Mouse (Mus musculus) heart, postnatal 36 days (tissue): ENCODE measurements around the gene Hexim2. TPM values are rescaled to one million over a fixed set of nuclear protein-coding genes. Genes with fewer than 3 reads are reported as not detected.
A peak's percentile ranks its signal among the peaks of the same experiment; 100 is the strongest.

Source experiments
- DNase-seq, 2 experiments: peaks; one replicate each; pipeline ENCODE4 v3.0.0; 2021 to 2022
- intact Hi-C: fragments of 180-260 bp; cut with DNase I; formaldehyde crosslinking; loops from one replicate; pipeline ENCODE4 v1.15.1; 2025
- total RNA-seq, 2 experiments: library from RNA; stranded (reverse); gene quantifications; 2 replicates each; pipeline ENCODE4 v1.2.3; 2021

Hexim2 gene
- total RNA-seq, 2 experiments from 2014 or later, result 2.0 to 2.1 TPM

GRCm38 (mm10) chr11:103111301-103111700, 20.9 kb upstream of the Hexim2 start:
- no peak for DNase-seq
- intact Hi-C loops, result no loop called here

GRCm38 (mm10) chr11:103111881-103112551, 20.2 kb upstream of the Hexim2 start:
- intact Hi-C loops, result no loop called here
- peak; percentile 77 to 80 for DNase-seq

GRCm38 (mm10) chr11:103112552-103112912, 19.7 kb upstream of the Hexim2 start:
- DNase-seq, result no peak
- intact Hi-C loops, result no loop called here

GRCm38 (mm10) chr11:103113005-103113404, 19.2 kb upstream of the Hexim2 start:
- intact Hi-C loops, result no loop called here
- no peak for DNase-seq

- no peak for DNase-seq
- intact Hi-C loops, result no loop called here
These were observed 18.5 kb upstream of the Hexim2 start for GRCm38 (mm10) chr11:103113771-103114170.

GRCm38 (mm10) chr11:103114270-103114943, 17.8 kb upstream of the Hexim2 start:
- no peak for DNase-seq
- intact Hi-C loops, result no loop called here

- intact Hi-C loops, result no loop called here
These were observed 16.8 kb upstream of the Hexim2 start for GRCm38 (mm10) chr11:103115163-103116007.

GRCm38 (mm10) chr11:103116008-103116818, 16.0 kb upstream of the Hexim2 start, which contains the start of gene Hexim1:
Hexim1 (plus strand) TSS chr11:103116231.
- DNase-seq, result peak; percentile 99 to 100
- intact Hi-C loops, result no loop called here

More at GRCm38 (mm10) chr11:103115163-103116007, 16.8 kb upstream of the Hexim2 start:
- DNase-seq, result peak; percentile 81 to 88

GRCm38 (mm10) chr11:103116959-103117590, 15.2 kb upstream of the Hexim2 start:
- intact Hi-C loops, result loop anchor here (1.0 kb wide), 2 partner anchors 15 to 42 kb away; partner anchors contain the start of gene Hexim2
- DNase-seq, result peak; percentile 78 to 85

GRCm38 (mm10) chr11:103117591-103118009, 14.6 kb upstream of the Hexim2 start:
- intact Hi-C loops, result loop anchor here (1.0 kb wide), 2 partner anchors 15 to 42 kb away; partner anchors contain the start of gene Hexim2
- peak in 1 of 2 experiments; percentile 42 for DNase-seq

- intact Hi-C loops, result no loop called here
- DNase-seq, result no peak
These were observed 13.4 kb upstream of the Hexim2 start for GRCm38 (mm10) chr11:103118866-103119265.

GRCm38 (mm10) chr11:103119609-103120008, 12.6 kb upstream of the Hexim2 start:
- intact Hi-C loops, result no loop called here
- DNase-seq, result no peak

GRCm38 (mm10) chr11:103120315-103120714, 11.9 kb upstream of the Hexim2 start:
- intact Hi-C loops, result no loop called here
- DNase-seq, result no peak

GRCm38 (mm10) chr11:103132576-103133455, 587 bp downstream of the Hexim2 start:
- DNase-seq, result peak; percentile 99 to 100
- intact Hi-C loops, result loop anchor here (1.0 to 2.0 kb wide), 3 partner anchors 16 to 31 kb away; no protein-coding TSS in a partner anchor

- no peak for DNase-seq
- intact Hi-C loops, result loop anchor here (2.0 kb wide), 1 partner anchor 25 kb away; no protein-coding TSS in a partner anchor
These were observed 1.4 kb downstream of the Hexim2 start for GRCm38 (mm10) chr11:103133456-103134185.

- intact Hi-C loops, result no loop called here
These were observed 2.0 kb downstream of the Hexim2 start for GRCm38 (mm10) chr11:103134221-103134620.

GRCm38 (mm10) chr11:103136039-103136577, 3.9 kb downstream of the Hexim2 start:
- intact Hi-C loops, result no loop called here
- DNase-seq, result no peak

More at GRCm38 (mm10) chr11:103134221-103134620, 2.0 kb downstream of the Hexim2 start:
- no peak for DNase-seq
